Mouse (Mus musculus) megakaryocyte, adult 5-6 weeks (primary cell): ENCODE results near the gene Shkbp1. TPM values are rescaled to one million over a fixed set of nuclear protein-coding genes. Genes with fewer than 3 reads are reported as not detected.

Source experiments
- ATAC-seq: 2 replicates; pipeline ENCODE4 v1.8.0; 2016; ENCODE audit warnings: mild to moderate bottlenecking, inconsistent platforms; ENCODE audit not compliant: poor library complexity, severe bottlenecking
- total RNA-seq, 2 experiments: library from RNA; stranded (forward) in 1 of 2; stranded (reverse) in 1 of 2; fragments of 153-499, 151-499 nt in 1 of 2; fragments of 221-1000, 200-1000 nt in 1 of 2; gene quantifications; 2 replicates each; pipeline versions ENCODE4 v1.2.3 to v1.2.4; 2015 to 2017

Shkbp1 gene
- total RNA-seq, 2 experiments from 2014 or later, result 30.9 to 42.6 TPM

DNA sequence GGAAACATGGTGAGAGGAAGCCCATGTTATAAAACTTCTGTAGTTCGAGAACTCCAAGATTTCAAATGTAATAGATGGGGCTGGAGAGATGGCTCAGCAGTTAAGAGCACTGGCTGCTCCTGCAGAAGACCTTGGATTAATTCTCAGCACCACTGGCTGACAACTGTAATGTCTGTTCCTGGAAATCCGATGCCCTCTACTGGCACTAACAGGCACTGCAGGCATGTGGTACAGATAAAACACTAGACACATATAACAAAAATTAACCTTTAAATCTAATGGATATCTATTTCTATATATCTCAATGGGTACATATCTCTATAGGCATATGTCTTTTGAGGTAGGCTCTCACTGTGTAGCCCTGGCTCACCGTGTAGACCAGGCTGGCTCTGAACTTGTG is 41.4 kb downstream of the Shkbp1 start:
- no peak for ATAC-seq

DNA sequence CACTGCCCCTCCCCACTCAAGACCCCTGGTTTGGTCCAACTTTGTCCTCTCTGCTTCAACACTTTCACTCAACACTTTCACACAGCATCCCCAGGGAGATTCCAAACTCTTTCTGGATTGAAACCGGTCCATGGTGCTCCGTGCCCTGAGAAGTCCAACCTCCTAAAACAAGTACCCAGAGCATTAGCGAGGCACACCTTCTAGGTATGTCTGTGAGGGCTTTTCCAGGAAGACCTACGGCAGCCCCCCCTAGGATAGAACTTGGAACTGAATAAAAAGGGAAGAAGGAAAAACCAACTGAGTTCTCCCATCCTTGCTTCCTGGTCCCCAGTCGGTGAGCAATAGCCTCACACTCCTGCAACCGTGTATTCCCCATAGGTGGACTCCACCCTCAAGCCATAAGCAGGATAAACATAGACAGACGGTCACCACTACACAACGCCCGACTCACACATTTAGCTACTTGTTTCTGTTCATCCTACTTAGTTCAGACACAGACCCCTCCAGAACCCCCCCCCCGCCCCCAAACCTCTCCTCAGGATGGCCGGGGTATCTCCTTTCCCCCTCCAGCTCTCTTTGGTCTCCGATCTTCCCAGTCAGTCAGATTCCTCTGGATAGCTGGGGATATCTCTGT is 44.1 kb downstream of the Shkbp1 start:
- ATAC-seq, result no peak

DNA sequence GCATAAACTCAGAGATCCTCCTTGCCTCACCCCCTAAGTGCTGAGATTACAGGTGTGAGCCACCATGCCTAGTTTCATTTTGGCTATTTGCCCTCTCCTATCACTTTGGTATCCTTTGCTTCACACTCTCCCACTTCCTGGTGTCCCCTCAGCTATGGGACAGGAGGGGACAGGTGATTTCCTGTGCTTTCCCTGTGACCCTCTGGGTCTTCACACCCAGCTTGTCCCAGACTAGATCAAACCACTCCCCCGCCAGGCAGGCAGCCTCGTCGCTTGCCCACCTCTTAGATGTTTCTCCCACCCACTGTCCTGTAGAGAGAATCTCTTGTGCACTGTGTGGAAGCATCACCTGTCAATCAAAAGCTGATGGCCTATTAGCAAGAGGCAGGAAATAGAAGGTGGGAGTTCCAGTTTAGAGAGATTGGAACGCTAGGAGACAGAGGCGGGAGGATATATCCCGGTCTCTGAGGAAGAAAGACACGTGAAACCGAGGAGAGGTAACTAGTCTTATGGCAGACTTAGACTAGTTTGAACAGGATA is 44.8 kb downstream of the Shkbp1 start:
- ATAC-seq, result no peak

DNA sequence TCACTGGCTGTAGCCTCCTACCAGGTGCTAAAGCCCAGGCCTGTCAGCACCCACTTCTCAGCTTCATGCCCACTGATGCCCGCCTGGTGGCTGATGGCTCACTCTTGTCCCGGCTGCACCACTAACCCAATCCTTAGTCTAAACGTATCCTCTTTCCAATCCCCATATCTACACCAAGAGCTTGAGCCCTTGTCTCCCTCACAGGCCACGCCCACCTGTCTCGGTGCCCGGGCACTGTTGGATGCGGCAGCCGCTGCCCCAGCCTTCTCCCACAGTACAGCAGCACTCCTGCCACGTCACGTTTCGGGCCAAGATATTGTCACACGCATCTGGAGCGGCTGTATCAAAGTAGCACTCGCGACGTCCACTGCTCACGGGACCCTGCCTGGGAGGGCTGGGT is 45.5 kb downstream of the Shkbp1 start:
- ATAC-seq, result no peak

DNA sequence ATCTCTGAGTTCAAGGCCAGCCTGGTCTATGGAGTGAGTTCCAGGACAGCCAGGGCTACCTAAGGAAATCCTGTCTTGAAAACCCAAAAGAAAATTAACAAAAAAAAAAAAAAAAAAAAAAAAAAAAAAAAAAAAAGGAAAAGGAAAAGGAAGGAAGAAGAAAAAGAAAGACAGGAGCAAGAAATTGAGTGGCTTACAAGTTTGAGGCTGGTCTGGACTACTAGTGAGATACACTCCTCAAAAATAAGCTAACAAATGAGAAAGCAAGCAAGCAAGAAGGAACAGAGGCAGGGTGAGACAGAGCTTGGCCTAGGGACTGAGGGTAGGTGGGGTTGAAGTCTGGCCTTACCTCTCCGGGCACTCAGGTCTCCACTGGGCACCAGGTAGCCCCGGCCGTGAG is 46.0 kb downstream of the Shkbp1 start:
- no peak for ATAC-seq

DNA sequence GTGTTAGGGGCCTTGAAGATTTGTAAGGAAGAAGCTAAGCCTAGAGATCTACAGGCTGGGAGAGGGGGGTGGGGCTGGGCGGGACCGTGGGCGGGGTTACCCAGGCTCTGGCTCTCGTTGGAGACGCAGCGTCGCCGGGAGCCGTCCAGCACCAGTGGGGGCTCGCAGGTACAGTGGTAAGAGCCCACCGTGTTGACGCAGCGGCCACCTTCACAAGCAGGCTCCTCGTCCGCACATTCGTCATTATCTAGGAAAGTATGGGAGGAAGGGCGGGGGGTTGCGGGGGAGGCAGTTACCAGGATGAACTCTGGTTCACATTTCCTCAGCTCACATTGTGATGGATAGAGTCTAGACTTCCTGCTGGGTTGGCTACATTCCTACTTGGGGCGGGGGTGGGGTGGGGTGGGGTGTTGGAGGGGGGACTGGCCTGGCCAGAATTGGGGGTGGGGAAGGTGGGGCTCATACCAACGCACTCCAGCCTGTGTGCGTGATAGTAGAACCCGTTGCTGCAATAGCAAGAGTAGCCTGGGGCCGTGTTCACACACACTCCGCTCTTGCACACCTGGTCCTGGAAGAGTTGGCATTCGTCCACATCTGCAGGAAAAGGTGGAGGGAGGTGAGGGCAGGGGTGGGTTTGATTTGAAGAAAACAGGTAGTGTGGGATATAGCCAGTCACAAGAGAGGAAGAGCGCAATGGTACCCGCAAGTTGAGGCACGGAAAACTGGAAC is 46.8 kb downstream of the Shkbp1 start:
- no peak for ATAC-seq

DNA sequence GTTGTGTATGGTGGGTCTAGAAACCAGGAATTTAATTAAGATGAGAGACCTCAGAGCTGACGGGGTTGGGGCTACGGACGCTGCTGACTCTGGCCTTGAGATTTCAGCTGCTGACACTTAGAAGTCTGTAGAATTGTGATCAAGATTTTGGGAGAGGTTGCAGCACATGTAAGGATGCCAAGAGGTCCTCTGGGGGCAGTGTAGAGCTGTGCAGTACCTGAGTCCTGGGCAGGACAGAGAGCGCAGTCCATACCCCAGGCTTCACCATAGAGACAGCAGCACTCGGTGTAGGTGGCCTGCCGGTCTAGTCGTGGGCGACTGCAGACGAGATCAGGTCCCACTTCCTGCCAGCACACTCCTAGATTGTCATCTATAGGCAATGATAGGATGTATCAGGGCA is 48.3 kb downstream of the Shkbp1 start:
- ATAC-seq, result no peak

DNA sequence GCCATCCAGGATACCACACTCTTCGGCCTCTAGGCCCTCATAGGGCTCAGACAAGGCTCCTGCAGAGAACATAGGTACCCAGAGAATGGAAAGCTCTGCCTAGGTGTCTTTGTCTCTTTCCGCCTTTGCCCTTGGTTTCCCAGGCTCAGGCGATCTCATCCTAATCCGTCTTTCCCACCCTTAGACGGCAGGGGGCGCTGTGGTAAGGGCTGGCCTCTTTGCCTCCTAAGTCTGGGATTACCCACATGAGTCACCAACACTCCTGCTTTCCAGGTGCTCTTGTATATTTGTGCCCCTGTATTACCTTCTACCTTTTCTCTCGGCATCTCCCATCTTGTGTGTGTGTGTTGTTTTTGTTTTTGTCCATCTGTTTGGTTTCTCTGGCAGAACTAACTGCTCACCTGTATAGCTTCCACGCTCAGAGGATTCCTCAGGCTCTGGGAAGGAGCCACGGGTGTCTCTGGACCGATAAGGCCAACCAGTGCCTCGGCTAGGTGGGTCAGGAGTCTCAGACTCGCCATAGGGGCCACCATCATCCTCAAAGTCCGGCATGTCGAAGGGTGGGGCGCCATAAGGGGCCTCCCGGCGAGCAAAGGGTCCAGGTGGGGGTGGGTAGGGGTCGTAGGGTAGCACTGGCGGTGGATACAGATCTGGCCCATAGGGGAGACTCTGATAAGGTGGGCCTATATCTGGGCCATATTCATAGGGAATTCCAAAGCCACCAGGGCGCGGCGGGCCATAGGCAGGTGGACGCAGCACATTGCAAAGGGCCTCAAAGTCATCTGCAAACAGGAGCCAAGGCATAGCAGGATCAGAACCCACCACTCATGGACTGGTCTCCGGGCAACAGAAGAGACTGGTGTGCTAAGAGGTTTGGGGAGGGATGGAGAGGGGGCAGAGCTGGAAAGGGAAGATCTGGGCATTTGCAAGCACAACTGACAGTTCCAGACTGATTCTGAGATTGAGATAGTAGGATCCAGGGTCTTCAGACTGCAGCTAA is 49.4 kb downstream of the Shkbp1 start:
- ATAC-seq, result no peak

DNA sequence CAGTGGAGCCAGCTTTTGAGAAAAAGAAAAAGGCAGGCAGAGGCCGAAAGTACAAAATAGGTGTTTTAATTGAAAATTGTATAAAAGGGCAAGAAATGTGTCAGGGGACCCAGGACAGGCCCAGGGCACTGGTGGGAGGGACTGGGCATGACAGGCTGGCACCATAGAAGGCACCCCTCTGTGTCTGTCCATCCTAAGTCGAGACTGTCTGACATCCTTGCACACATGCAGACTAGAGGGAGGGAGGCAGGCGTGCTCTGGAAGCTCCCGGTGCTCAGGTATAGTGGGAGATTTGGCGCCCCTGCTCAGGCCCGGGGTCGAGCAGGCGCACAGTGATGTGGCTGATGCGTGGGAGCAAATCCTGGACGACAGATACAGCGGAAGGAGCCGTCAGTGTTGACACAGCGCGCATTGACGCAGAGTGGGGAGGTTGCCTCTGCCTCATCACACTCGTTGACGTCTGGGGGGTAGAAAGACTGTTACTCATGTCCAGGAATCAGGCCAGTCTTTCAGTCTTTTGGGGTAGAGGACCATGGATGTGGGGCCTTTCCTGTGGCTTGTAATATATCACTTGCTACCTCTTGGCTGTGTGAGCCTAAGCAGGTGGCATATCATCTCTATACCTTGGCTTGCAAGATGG is 50.6 kb downstream of the Shkbp1 start:
- ATAC-seq, result no peak

DNA sequence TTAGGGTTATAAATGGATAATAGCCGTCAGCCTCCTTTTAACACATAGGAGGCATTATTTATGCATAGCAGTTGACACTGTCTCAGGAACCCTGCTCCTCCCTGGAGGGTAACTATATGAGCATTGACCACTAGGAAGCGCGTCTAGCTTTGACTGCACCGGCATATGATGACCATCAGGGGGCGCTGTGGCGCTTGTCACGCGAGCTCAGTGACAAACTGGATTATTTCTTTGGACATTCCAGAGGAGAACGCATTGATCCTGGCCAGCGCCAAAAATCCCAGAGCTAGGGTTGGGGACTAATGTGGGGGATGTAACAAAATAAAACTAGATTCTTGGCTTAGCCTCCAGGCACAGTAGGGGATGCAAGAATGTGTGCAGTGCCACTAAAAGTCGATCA is 53.6 kb downstream of the Shkbp1 start:
- peak; percentile 66 for ATAC-seq

DNA sequence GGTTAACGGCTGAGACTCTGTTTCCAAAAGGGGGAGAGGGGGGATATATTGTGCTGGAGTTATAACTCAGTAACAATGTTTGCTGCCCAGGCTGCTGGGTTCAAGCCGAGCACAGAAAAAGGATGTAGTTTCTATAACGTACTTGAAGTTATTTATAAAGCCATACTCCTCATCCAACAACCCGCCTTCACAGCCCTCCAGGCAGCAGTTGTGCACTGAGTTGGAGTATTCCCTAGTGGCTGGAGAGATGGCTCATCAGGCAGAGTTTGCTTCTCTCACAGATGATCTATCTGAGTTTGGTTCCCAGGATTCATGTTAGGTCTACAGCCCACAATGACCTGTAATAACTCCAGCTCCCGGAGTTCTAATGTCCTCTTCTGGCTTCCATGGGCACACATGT is 55.0 kb downstream of the Shkbp1 start:
- no peak for ATAC-seq

DNA sequence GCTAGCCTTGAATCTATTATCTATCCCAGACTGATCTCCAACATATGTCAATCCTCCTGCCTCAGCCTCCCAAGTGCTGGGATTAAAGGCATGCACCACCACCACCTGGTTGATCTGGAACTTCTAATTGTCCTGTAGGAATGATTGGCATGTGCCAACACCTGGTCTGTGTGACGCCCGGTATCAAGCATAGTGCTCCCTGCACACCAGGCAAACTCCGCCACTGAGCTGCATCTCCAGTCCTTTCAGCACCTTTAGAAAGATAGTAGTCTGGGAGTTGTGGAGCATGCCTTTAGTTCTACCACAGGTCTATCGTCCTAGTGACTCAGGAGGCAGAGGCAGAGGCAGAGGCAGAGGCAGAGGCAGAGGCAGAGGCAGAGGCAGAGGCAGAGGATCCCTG is 55.5 kb downstream of the Shkbp1 start:
- ATAC-seq, result no peak

DNA sequence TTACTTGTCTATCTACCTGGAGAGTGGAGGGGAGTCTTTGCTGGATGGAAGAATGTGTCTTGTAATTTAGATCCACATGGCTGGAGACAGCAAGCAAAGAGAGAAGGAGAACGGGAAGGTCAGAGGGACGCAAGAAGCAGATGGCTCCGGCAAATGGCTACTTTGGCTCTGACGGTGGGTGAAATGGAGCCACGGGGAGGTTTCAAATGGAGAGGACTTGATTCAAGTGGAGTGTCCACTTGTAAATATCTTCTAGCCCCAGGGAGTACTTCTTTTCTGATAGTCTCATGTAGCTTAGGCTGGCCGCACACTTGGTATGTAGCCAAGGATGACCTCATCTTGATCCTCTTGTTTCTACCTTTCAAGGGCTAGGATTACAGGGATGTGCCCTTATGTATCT is 57.0 kb downstream of the Shkbp1 start:
- ATAC-seq, result no peak

DNA sequence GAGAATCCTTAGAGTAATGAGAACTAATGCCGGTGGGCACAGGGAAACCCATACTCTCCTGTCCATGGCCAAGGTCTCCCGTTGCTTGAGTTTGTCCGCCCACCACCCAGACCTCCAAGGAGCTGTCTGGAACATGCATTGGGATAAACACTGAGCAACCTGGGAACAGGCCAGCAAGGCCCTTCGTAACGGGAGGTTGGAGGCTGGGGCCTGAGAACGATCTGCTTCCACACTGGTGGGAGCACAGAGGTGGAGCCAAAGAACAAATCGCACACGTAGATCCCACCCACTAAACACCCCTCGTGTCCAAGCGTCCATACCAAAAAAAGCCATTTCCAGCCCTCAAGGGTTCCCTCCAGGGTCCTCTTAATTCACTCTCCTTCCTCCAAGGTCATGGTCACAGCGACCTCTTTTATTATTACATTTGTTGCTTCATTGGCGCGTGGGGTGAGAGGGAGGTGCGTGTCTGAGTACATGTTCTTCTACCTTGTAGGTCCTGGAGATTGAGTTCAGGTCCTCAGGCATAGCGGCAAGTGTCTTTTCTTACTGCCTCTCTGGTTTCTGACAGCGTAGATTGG is 57.7 kb downstream of the Shkbp1 start:
- no peak for ATAC-seq

DNA sequence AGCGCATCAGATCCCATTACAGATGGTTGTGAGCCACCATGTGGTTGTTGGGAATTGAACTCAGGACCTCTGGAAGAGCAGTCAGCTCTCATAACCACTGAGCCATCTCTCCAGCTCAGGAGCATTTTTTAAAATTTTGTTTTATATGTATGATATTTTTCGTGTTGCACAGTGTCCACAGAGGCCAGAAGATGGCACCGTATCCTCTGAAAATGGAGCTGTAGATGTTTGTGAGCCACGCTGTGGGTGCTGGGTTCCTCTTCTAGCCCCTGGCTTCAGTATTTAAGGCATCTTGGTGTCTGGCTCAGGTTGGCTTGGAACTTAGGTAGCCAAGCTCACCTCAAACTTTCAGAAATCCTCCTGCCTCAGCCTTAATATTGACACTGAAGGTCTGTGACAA is 59.3 kb downstream of the Shkbp1 start:
- ATAC-seq, result no peak

DNA sequence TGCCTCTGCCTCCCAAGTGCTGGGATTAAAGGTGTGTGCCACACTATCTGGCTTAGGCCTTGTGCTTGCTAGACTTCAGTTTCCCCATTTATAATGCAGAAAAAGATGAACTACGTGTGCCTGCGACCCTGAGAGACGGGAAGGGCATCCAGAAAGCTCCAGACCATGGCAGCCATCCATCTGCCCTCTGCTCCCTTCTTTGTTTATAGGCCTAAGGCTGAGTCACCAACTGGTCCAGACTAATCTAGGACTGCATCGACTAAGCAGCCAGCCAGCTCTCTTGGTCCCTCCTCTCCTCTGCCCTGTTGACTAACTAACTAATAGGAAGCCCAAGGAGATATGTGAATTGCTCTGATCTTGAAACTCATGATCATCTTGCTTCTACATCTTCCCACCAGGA is 59.9 kb downstream of the Shkbp1 start:
- no peak for ATAC-seq
